Mouse (Mus musculus) erythroblast, embryonic 14.5 days (primary cell): ENCODE results near the gene Radil.

Experiments
- GATA1 ChIP-seq: IDR thresholded peaks from 2 replicates; pipeline ENCODE4 v1.6.1; 2012; ENCODE audit warnings: low read length, inconsistent platforms, mixed read lengths
- TAL1 ChIP-seq: IDR thresholded peaks from 3 replicates; pipeline ENCODE4 v1.6.1; 2012; ENCODE audit warnings: low read length, inconsistent platforms, mixed read lengths

- TF ChIP-seq TAL1 (no peak), GATA1 (no peak)
Measured at GRCm38 (mm10) chr5:142564606-142565005, 13.7 kb upstream of the Radil start.
